Mouse (Mus musculus) adrenal gland, adult 8-10 months (tissue): Measurements from ENCODE around the gene 1810024B03Rik. TPM values are rescaled to one million over a fixed set of nuclear protein-coding genes. Genes with fewer than 3 reads are reported as not detected.
"Not testable (repeated sequence)": the region's sequence is repeated elsewhere in the genome, so short reads cannot be mapped to it uniquely, and the experiment has no call there.

Source experiments
- DNase-seq: peaks from one replicate; pipeline ENCODE4 v3.0.0; 2022
- total RNA-seq, 4 experiments: library from RNA; stranded (reverse); gene quantifications; 2 replicates each; pipeline ENCODE4 v1.2.4; 2022

1810024B03Rik gene
- total RNA-seq, 4 experiments from 2014 or later: 1.1 to 2.5 (median 1.9) TPM

- DNase-seq: not testable (repeated sequence)
Measured at GRCm38 (mm10) chr2:127166261-127166660, 41.8 kb downstream of the 1810024B03Rik start.

GRCm38 (mm10) chr2:127165675-127166074 lies 42.4 kb downstream of the 1810024B03Rik start:
- no peak for DNase-seq

GRCm38 (mm10) chr2:127145699-127146098 lies 62.4 kb downstream of the 1810024B03Rik start:
- no peak for DNase-seq

GRCm38 (mm10) chr2:127143158-127144063 lies 64.7 kb downstream of the 1810024B03Rik start, which contains the start of gene Itpripl1:
Gene Itpripl1, minus strand, starts transcription at chr2:127143442.
- DNase-seq: peak; percentile 60

- DNase-seq: no peak
Measured at GRCm38 (mm10) chr2:127142577-127143157, 65.4 kb downstream of the 1810024B03Rik start.

GRCm38 (mm10) chr2:127142031-127142430 lies 66.0 kb downstream of the 1810024B03Rik start:
- DNase-seq: no peak

GRCm38 (mm10) chr2:127140011-127140410 lies 68.1 kb downstream of the 1810024B03Rik start:
- DNase-seq: no peak

- no peak for DNase-seq
Measured at GRCm38 (mm10) chr2:127139605-127140004, 68.5 kb downstream of the 1810024B03Rik start.

- DNase-seq: no peak
Measured at GRCm38 (mm10) chr2:127139094-127139493, 69.0 kb downstream of the 1810024B03Rik start.

- DNase-seq: no peak
Measured at GRCm38 (mm10) chr2:127138449-127138848, 69.6 kb downstream of the 1810024B03Rik start.

GRCm38 (mm10) chr2:127137838-127138420 lies 70.2 kb downstream of the 1810024B03Rik start:
- DNase-seq: no peak

GRCm38 (mm10) chr2:127136979-127137378 lies 71.1 kb downstream of the 1810024B03Rik start:
- no peak for DNase-seq

Other genes starting within 250 kb of the 1810024B03Rik start
- gene Ap4e1, start 199.6 kb downstream of the 1810024B03Rik start, total RNA-seq: 10 to 100 TPM in 3 of 4 experiments, 1 to 10 TPM in 1; 9.4 to 15.7 (median 12.3) TPM
- gene Blvra, start 137.6 kb downstream of the 1810024B03Rik start, total RNA-seq: 10 to 100 TPM; 26.7 to 33.4 (median 29.3) TPM
- 1 to 10 TPM; 1.6 to 2.4 (median 1.7) TPM for gene Ncaph, start 74.3 kb downstream of the 1810024B03Rik start, total RNA-seq
- gene Itpripl1, start 64.8 kb downstream of the 1810024B03Rik start, total RNA-seq: 1 to 10 TPM; 4.8 to 6.5 (median 5.4) TPM
- gene Snrnp200, start 106 bp upstream of the 1810024B03Rik start, total RNA-seq: 100 to 1,000 TPM in 2 of 4 experiments, 10 to 100 TPM in 2; 81.3 to 110 (median 95.1) TPM
- gene Ciao1, start 39.5 kb upstream of the 1810024B03Rik start, total RNA-seq: 100 to 1,000 TPM; 121 to 155 (median 131) TPM
- gene Tmem127, start 39.6 kb upstream of the 1810024B03Rik start, total RNA-seq: 10 to 100 TPM; 80.3 to 95.7 (median 89.0) TPM
- gene Stard7, start 61.9 kb upstream of the 1810024B03Rik start, total RNA-seq: 100 to 1,000 TPM; 108 to 147 (median 121) TPM
- gene Dusp2, start 127.9 kb upstream of the 1810024B03Rik start, total RNA-seq: under 1 TPM; 0.91 to 0.96 (median 0.92) TPM
- not detected for gene Astl, start 130.4 kb upstream of the 1810024B03Rik start, total RNA-seq
- gene Adra2b, start 154.9 kb upstream of the 1810024B03Rik start, total RNA-seq: 1 to 10 TPM; 1.1 to 1.7 (median 1.6) TPM
- gene Gpat2, start 216.9 kb upstream of the 1810024B03Rik start, total RNA-seq: under 1 TPM in 3 of 4 experiments, not detected in 1; 0.17 to 0.94 (median 0.71) TPM
- 10 to 100 TPM; 50.4 to 65.8 (median 54.9) TPM for gene Fahd2a, start 236.3 kb upstream of the 1810024B03Rik start, total RNA-seq